Mouse (Mus musculus) heart, postnatal 0 days (tissue): Measurements from ENCODE around the gene Srgap1. TPM values are rescaled to one million over a fixed set of nuclear protein-coding genes. Genes with fewer than 3 reads are reported as not detected.

Experiments
- ATAC-seq: fragments of 200-750 bp; cut with Nextera tagmentation; 2 replicates; pipeline ENCODE4 v1.8.0; 2017; ENCODE audit warnings: low read depth, moderate number of reproducible peaks, moderate library complexity; ENCODE audit not compliant: insufficient read depth
- DNase-seq: peaks from one replicate; pipeline ENCODE4 v3.0.0-alpha.2; 2016; ENCODE audit warnings: low spot score
- H3K27ac ChIP-seq: fragments of 300-500 bp; sonication (generic); 2 replicates; pipeline ENCODE4 v1.5.1; 2014; ENCODE audit warnings: low read depth, mild to moderate bottlenecking
- H3K27me3 ChIP-seq: fragments of 300-500 bp; sonication (generic); 2 replicates; pipeline ENCODE4 v1.6.1; 2014; ENCODE audit warnings: low read length, mixed read lengths; ENCODE audit not compliant: control insufficient read depth, insufficient read depth
- H3K36me3 ChIP-seq: fragments of 300-500 bp; sonication (generic); replicated peaks from 2 replicates; pipeline ENCODE4 v1.6.1; 2014; ENCODE audit warnings: low read length, mixed read lengths; ENCODE audit not compliant: control insufficient read depth, insufficient read depth
- H3K4me1 ChIP-seq: fragments of 300-500 bp; sonication (generic); 2 replicates; pipeline ENCODE4 v1.6.1; 2014; ENCODE audit warnings: antibody characterized with exemption; ENCODE audit not compliant: control insufficient read depth, insufficient read depth
- H3K4me2 ChIP-seq: fragments of 300-500 bp; sonication (generic); 2 replicates; pipeline ENCODE4 v1.6.1; 2014; ENCODE audit warnings: low read depth, mild to moderate bottlenecking, low read length, moderate library complexity
- H3K4me3 ChIP-seq: fragments of 300-500 bp; sonication (generic); 2 replicates; pipeline ENCODE4 v1.5.1; 2014; ENCODE audit warnings: low read depth, low read length
- H3K9ac ChIP-seq: fragments of 300-500 bp; sonication (generic); replicated peaks from 2 replicates; pipeline ENCODE4 v1.6.1; 2014; ENCODE audit warnings: low read depth, low read length, mixed read lengths
- H3K9me3 ChIP-seq: fragments of 300-500 bp; sonication (generic); replicated peaks from 2 replicates; pipeline ENCODE4 v1.6.1; 2016; ENCODE audit warnings: low read length; ENCODE audit not compliant: control insufficient read depth
- CTCF ChIP-seq: IDR thresholded peaks from 2 replicates; pipeline ENCODE4 v1.5.1; 2016; ENCODE audit warnings: antibody characterized with exemption, control low read depth, low read depth
- EP300 ChIP-seq: IDR thresholded peaks from 2 replicates; pipeline ENCODE4 v1.6.1; 2016; ENCODE audit warnings: antibody characterized with exemption, low read depth
- WGBS: fragments of 180-500 bp; shearing (Covaris S2); extraction: QIAGEN DNeasy Blood & Tissue Kit; methylation state at CpG from one replicate; pipeline ENCODE4 v1.1.7; 2014; 5-methylcytosine and 5-hydroxymethylcytosine counted together
- polyA plus RNA-seq: library from polyadenylated mRNA; unstranded; fragments of >200 nt; fragmentation: Nextera tagmentation; extraction: Ambion mirVana; gene quantifications from 2 replicates; pipeline ENCODE4 v1.2.1, GENCODE M21; 2015
- total RNA-seq: library from RNA; depleted of rRNA; stranded (reverse); fragments of >200 nt; gene quantifications from 2 replicates; pipeline ENCODE4 v1.2.3, GENCODE M21; 2014; ENCODE audit warnings: low replicate concordance; rRNA removed

Srgap1 gene
- total and polyA plus RNA-seq, 2 experiments from 2014 or later, result 3.4 to 5.0 TPM

DNA sequence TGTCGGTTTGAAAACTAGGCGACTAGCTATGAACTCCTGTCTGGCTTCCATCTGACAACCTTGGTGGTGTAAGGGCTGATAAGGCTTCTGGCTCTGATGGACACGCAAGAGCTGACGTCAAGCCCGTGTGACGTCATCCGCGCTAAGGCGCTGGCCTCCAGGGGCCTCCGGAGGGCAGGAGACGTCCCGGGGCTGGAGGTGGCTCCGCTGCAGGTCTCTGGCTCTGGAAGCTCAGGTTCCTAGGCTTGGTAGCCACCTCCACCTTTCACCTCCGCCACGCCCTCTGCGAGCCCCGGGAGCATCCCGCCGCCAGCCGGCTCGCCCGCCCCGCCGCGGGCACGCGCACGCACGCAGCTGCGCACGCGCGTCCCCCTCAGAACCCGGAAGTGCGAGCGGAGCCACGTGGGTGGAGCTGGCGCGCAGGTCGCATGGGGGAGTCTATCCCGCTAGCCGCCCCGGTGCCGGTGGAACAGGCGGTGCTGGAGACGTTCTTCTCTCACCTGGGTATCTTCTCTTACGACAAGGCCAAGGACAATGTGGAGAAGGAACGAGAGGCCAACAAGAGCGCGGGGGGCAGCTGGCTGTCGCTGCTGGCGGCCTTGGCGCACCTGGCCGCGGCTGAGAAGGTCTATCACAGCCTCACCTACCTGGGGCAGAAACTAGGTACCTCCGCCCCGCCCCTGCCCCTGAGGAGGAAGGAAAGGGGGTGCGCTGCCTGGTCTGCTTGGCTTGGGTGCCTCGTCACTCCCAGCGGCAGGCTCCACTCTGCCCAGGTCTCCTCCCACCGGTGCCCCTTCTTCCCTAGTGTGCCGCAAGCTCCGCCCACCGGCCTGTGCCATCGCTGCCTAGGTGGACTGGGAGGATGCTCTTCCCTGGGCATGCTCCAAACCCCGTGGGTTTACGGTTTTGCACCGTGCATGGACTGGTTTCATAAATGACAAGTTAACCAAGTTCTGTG lies 307.3 kb downstream of the Srgap1 start, which contains the start of gene BC048403:
TSS of gene BC048403 (plus strand) at position 390 of the 958 bp plus-strand sequence.
- ATAC-seq (peak; percentile 89), DNase-seq (peak; percentile 71)
- no peaks in the 10 kb centered on the region for H3K9me3 ChIP-seq
- H3K27me3 ChIP-seq, result no peaks in the 10 kb centered on the region
- H3K4me2 ChIP-seq, result peak within 1 kb of the TSS; percentile 100
- H3K36me3 ChIP-seq, result no peaks in the 10 kb centered on the region
- TF ChIP-seq EP300 (no peak), CTCF (no peak)
- under 1% methylated on average over 67 of the region's 68 CpGs for WGBS
- H3K9ac ChIP-seq, result peak within 1 kb of the TSS; percentile 74
- 0 out of 2 replicates have a peak, but pooled peaks cover 8% of the 10 kb centered on the region for H3K4me1 ChIP-seq
- peak within 1 kb of the TSS; percentile 90 for H3K4me3 ChIP-seq
- H3K27ac ChIP-seq, result no peak within 1 kb of the TSS

- Histone ChIP-seq H3K4me3 (no peak overlapping the region), H3K27ac (no peak overlapping the region), H3K9ac (no peak overlapping the region), H3K4me1 (0 out of 2 replicates have a peak, but pooled peaks cover 8% of the 10 kb centered on the region), H3K9me3 (no peaks in the 10 kb centered on the region), H3K4me2 (no peak overlapping the region), H3K27me3 (no peaks in the 10 kb centered on the region), H3K36me3 (no peaks in the 10 kb centered on the region)
- DNase-seq (no peak), ATAC-seq (no peak)
- TF ChIP-seq EP300, result no peak
- no peak for TF ChIP-seq CTCF
- WGBS, result 75% methylated on average over 3 of the region's 3 CpGs
These were observed 309.9 kb downstream of the Srgap1 start for GRCm38 (mm10) chr10:121737256-121737655.

GRCm38 (mm10) chr10:121732542-121732941 lies 314.6 kb downstream of the Srgap1 start:
- Histone ChIP-seq H3K4me1 (no peaks in the 10 kb centered on the region), H3K27me3 (no peaks in the 10 kb centered on the region), H3K4me2 (no peak overlapping the region), H3K9ac (no peak overlapping the region), H3K9me3 (no peaks in the 10 kb centered on the region), H3K4me3 (no peak overlapping the region), H3K36me3 (no peaks in the 10 kb centered on the region), H3K27ac (no peak overlapping the region)
- WGBS, result 90% methylated on average over 9 of the region's 9 CpGs
- TF ChIP-seq CTCF (no peak), EP300 (no peak)
- ATAC-seq (no peak), DNase-seq (no peak)

GRCm38 (mm10) chr10:121731048-121731725 lies 315.9 kb downstream of the Srgap1 start:
- 87% methylated on average over 8 of the region's 8 CpGs for WGBS
- no peak for TF ChIP-seq EP300
- TF ChIP-seq CTCF, result no peak
- H3K4me1 ChIP-seq, result no peaks in the 10 kb centered on the region
- DNase-seq, result no peak
- no peak overlapping the region for H3K4me2 ChIP-seq
- no peak overlapping the region for H3K4me3 ChIP-seq
- H3K9me3 ChIP-seq, result no peaks in the 10 kb centered on the region
- H3K27me3 ChIP-seq, result no peaks in the 10 kb centered on the region
- H3K9ac ChIP-seq, result no peak overlapping the region
- H3K27ac ChIP-seq, result no peak overlapping the region
- H3K36me3 ChIP-seq, result no peaks in the 10 kb centered on the region
- no peak for ATAC-seq

Other genes starting within 250 kb of the Srgap1 start
- 13.2 and 30.0 TPM in 2 replicates for gene Rxylt1, start 50.1 kb upstream of the Srgap1 start, total RNA-seq
- 48.7 and 48.9 TPM in 2 replicates for gene Rxylt1, start 50.1 kb upstream of the Srgap1 start, polyA plus RNA-seq